Mouse (Mus musculus) neural tube, embryonic 14.5 days (tissue): ENCODE results near the gene Mpv17. TPM values are rescaled to one million over a fixed set of nuclear protein-coding genes. Genes with fewer than 3 reads are reported as not detected.
A peak's percentile ranks its signal among the peaks of the same experiment; 100 is the strongest.

Experiments
- ATAC-seq: fragments of 200-750 bp; cut with Nextera tagmentation; 2 replicates; pipeline ENCODE4 v1.8.0; 2017; ENCODE audit warnings: low read depth, mild to moderate bottlenecking, moderate TSS enrichment, moderate library complexity
- H3K27ac ChIP-seq: fragments of 300-500 bp; sonication (generic); 2 replicates; pipeline ENCODE4 v1.5.1; 2014; ENCODE audit warnings: low read depth, mild to moderate bottlenecking, control low read depth, low read length, moderate library complexity, mixed read lengths
- H3K27me3 ChIP-seq: fragments of 300-500 bp; sonication (generic); 2 replicates; pipeline ENCODE4 v1.6.1; 2014; ENCODE audit warnings: low read length; ENCODE audit not compliant: control insufficient read depth, insufficient read depth
- H3K36me3 ChIP-seq: fragments of 300-500 bp; sonication (generic); 2 replicates; pipeline ENCODE4 v1.6.1; 2014; ENCODE audit warnings: low read length, mixed read lengths; ENCODE audit not compliant: control insufficient read depth, insufficient read depth
- H3K4me1 ChIP-seq: fragments of 300-500 bp; sonication (generic); 2 replicates; pipeline ENCODE4 v1.6.1; 2014; ENCODE audit warnings: low read length; ENCODE audit not compliant: control insufficient read depth, insufficient read depth
- H3K4me2 ChIP-seq: fragments of 300-500 bp; sonication (generic); 2 replicates; pipeline ENCODE4 v1.6.1; 2014; ENCODE audit warnings: mild to moderate bottlenecking, low read depth, low read length, control low read depth
- H3K4me3 ChIP-seq: fragments of 300-500 bp; sonication (generic); 2 replicates; pipeline ENCODE4 v1.5.1; 2014; ENCODE audit warnings: low read depth, low read length, control low read depth, mixed read lengths
- H3K9ac ChIP-seq: fragments of 300-500 bp; sonication (generic); replicated peaks from 2 replicates; pipeline ENCODE4 v1.6.1; 2014; ENCODE audit warnings: low read depth, mild to moderate bottlenecking, control low read depth, low read length, mixed read lengths
- H3K9me3 ChIP-seq: fragments of 300-500 bp; sonication (generic); 2 replicates; pipeline ENCODE4 v1.6.1; 2016; ENCODE audit warnings: low read length; ENCODE audit not compliant: control insufficient read depth
- WGBS: fragments of 180-500 bp; shearing (Covaris S2); extraction: QIAGEN DNeasy Blood & Tissue Kit; methylation state at CpG from one replicate; pipeline ENCODE4 v1.1.7; 2014; 5-methylcytosine and 5-hydroxymethylcytosine counted together
- polyA plus RNA-seq: library from polyadenylated mRNA; unstranded; fragments of >200 nt; fragmentation: Nextera tagmentation; extraction: Ambion mirVana; gene quantifications from 2 replicates; pipeline ENCODE4 v1.2.1, GENCODE M21; 2014

Gene Mpv17
- polyA plus RNA-seq, 1 experiment from 2014 or later = 58.3 TPM

DNA sequence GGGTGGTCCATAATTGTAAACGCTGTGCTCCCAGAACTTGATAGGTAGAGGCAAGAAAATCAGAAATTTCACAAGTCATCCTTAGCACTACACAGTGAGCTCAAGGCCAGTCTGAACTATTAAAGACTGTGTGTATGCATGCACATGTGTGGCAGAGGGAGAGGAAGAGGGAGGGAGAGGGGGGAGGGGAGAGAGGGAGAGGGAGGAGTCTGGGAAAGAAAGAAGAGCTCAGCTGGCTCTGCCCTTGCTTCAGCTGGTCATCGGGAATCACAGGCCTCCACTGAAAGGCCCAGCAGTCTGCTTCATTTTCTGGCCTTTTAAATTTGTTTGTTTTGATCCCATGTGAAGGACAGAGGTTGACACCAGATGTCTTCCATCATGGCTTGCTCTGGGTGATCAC, 30.6 kb downstream of the Mpv17 start:
- 29% methylated on average over 2 of the region's 2 CpGs for WGBS
- Histone ChIP-seq H3K36me3 (no peaks in the 10 kb centered on the region), H3K4me2 (no peak overlapping the region)

GRCm38 (mm10) chr5:31121111-31121510, 32.9 kb downstream of the Mpv17 start:
- no peak for ATAC-seq
- no peaks in the 10 kb centered on the region for H3K27me3 ChIP-seq
- no peak overlapping the region for H3K4me2 ChIP-seq
- 88% methylated on average over 8 of the region's 8 CpGs for WGBS
- H3K36me3 ChIP-seq = no peaks in the 10 kb centered on the region
- no peaks in the 10 kb centered on the region for H3K4me1 ChIP-seq
- H3K4me3 ChIP-seq = no peak overlapping the region
- H3K9me3 ChIP-seq = no peaks in the 10 kb centered on the region
- H3K9ac ChIP-seq = no peak overlapping the region
- H3K27ac ChIP-seq = no peak overlapping the region

More for the DNA sequence above, 30.6 kb downstream of the Mpv17 start:
- H3K4me3 ChIP-seq = no peak overlapping the region
- no peak for ATAC-seq
- H3K4me1 ChIP-seq = no peaks in the 10 kb centered on the region
- no peak overlapping the region for H3K9ac ChIP-seq
- no peaks in the 10 kb centered on the region for H3K9me3 ChIP-seq
- H3K27me3 ChIP-seq = no peaks in the 10 kb centered on the region
- no peak overlapping the region for H3K27ac ChIP-seq

- Histone ChIP-seq H3K4me3 (no peak overlapping the region), H3K4me1 (no peaks in the 10 kb centered on the region), H3K9me3 (no peaks in the 10 kb centered on the region), H3K27me3 (no peaks in the 10 kb centered on the region), H3K4me2 (no peak overlapping the region), H3K9ac (no peak overlapping the region), H3K36me3 (no peaks in the 10 kb centered on the region), H3K27ac (no peak overlapping the region)
- whole genome bisulfite sequencing = 31% methylated on average over 10 of the region's 10 CpGs
- ATAC-seq = no peak
These were observed 37.1 kb downstream of the Mpv17 start for GRCm38 (mm10) chr5:31116912-31117311.

DNA sequence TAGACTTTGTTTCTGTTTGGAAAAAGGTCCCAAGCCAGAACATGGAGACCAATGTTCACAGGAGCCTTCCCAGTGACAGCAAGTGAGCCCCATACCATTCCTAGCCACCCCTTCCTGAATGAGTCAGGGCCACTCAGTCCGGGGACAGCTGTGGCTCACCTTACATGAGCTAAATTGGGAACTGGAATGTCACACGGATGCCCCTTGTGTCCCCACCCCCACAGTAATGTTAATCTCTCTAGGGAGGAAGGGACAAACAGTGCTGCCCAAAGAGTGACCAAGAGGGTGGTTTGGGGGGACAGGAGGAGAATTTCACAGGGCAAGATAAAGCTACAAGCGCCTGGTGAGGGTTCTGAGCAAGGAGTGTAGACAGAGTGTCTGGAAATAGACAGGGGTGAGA, 37.7 kb downstream of the Mpv17 start, which contains the start of gene Trim54:
TSS of gene Trim54 (plus strand) at position 359 of the 400 bp plus-strand sequence.
- Histone ChIP-seq H3K27me3 (no peaks in the 10 kb centered on the region), H3K4me2 (no peak within 1 kb of the TSS), H3K36me3 (no peaks in the 10 kb centered on the region), H3K9me3 (no peaks in the 10 kb centered on the region), H3K27ac (no peak within 1 kb of the TSS), H3K4me1 (no peaks in the 10 kb centered on the region), H3K4me3 (no peak within 1 kb of the TSS), H3K9ac (no peak within 1 kb of the TSS)
- 47% methylated on average over 3 of the region's 3 CpGs for WGBS
- no peak for ATAC-seq

DNA sequence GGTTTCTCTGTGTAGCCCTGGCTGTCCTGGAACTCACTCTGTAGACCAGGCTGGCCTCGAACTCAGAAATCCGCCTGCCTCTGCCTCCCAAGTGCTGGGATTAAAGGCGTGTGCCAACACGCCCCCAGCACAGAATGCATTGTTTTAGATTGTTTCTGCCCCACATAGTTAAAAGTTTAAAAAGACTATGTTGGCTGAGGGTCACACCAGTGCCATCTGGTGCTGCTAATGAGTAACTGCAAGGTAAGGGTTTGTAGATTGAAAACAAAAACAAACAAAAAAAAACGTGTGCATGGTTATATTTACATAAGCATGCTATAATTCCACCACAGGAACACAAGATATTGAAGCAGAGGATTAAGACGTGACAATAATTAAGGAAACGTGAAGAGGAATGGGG, 43.3 kb downstream of the Mpv17 start:
- Histone ChIP-seq H3K4me1 (no peaks in the 10 kb centered on the region), H3K27ac (no peak overlapping the region), H3K9me3 (no peaks in the 10 kb centered on the region), H3K27me3 (no peaks in the 10 kb centered on the region), H3K36me3 (no peaks in the 10 kb centered on the region), H3K9ac (no peak overlapping the region), H3K4me2 (no peak overlapping the region), H3K4me3 (no peak overlapping the region)
- no peak for ATAC-seq
- WGBS = 48% methylated on average over 7 of the region's 7 CpGs

DNA sequence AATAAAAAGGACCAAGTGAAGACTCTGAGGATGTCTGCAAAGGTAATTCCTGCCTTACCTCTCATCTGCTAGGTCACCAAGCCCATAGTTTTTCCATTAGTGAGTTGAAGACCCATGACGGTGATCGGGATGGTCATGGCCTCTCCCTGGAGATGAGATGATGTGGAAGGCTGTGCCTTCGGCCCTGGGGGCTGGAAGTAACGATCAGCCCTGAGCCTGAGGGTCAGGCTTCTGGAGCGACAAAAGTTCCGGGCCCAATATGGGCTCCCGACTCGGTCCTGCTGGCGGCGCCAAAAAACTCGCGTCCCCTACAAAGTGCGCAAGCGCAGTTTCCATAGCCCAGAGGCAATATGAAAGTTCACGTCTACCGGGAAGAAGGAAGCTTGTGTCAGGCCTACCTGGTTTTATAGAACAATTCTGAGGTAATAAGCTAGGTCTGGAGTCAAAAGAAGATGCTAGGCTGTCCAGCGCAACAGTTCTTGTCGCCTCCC, 46.0 kb downstream of the Mpv17 start, which contains the start of gene Slc30a3:
TSS of gene Slc30a3 (minus strand) at position 238 of the 491 bp plus-strand sequence.
- H3K36me3 ChIP-seq = no peaks in the 10 kb centered on the region
- ATAC-seq = no peak
- no peaks in the 10 kb centered on the region for H3K4me1 ChIP-seq
- H3K4me3 ChIP-seq = no peak within 1 kb of the TSS
- no peak within 1 kb of the TSS for H3K27ac ChIP-seq
- H3K27me3 ChIP-seq = no peaks in the 10 kb centered on the region
- 94% methylated on average over 18 of the region's 18 CpGs for WGBS
- H3K4me2 ChIP-seq = no peak within 1 kb of the TSS
- H3K9me3 ChIP-seq = no peaks in the 10 kb centered on the region
- no peak within 1 kb of the TSS for H3K9ac ChIP-seq

GRCm38 (mm10) chr5:31105814-31106335, 48.2 kb downstream of the Mpv17 start, which contains the start of gene Dnajc5g:
Gene Dnajc5g (plus strand): TSS chr5:31106285.
- Histone ChIP-seq H3K27ac (no peak within 1 kb of the TSS), H3K27me3 (no peaks in the 10 kb centered on the region), H3K4me2 (no peak within 1 kb of the TSS), H3K9ac (no peak within 1 kb of the TSS), H3K36me3 (no peaks in the 10 kb centered on the region), H3K9me3 (no peaks in the 10 kb centered on the region), H3K4me3 (no peak within 1 kb of the TSS), H3K4me1 (no peaks in the 10 kb centered on the region)
- WGBS = 87% methylated on average over 9 of the region's 9 CpGs
- ATAC-seq = no peak

DNA sequence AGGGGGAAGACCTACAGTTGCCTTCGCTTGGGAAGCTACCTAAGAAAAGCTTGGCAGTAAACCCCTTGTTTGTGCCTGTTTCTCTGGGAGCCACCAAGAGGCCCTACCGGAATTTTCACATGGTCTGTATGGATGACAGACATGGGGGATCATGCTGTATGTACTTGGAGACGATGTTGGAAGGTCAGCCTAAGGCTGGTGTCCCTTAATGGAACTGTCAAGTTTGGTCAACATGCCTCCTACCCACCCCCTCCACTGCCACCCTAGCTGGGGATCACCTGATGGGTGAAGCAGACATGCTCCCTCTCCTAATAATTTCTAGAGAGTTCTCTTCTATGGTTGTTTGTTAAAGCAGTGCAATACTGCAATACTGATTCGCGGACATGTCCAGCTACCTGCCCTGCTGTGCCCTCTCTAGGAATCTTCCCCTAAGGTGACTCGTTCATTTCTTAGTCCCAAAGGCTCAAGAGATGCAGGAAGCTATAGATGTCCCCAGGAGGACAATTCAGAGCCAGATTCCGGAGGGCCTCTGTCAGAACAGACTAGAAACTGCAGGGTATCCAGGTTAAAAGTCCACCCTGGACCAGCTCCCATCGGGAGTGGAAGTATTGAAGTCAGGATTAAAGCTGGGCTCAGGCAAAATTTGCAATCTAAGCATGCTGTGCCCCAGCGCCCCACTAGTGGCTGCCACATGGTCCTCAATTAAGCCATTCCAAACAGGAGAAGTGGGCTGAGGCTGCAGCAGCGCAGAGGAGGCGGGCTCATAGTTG, 58.2 kb downstream of the Mpv17 start:
- Histone ChIP-seq H3K36me3 (no peaks in the 10 kb centered on the region), H3K27me3 (peaks cover 44% of the 10 kb centered on the region), H3K4me3 (peak overlapping the region; percentile 16; the same call in 1 of the 2 replicates), H3K27ac (no peak overlapping the region), H3K4me1 (peaks cover 13% of the 10 kb centered on the region), H3K9me3 (no peaks in the 10 kb centered on the region), H3K4me2 (peak overlapping the region; percentile 35), H3K9ac (no peak overlapping the region)
- 20% methylated on average over 11 of the region's 11 CpGs for WGBS
- ATAC-seq = no peak
